ENCODE assay signal across 24 mouse cellular contexts in genomic region chr6:121325740-121326139, GRCm38 (mm10). TPM values are rescaled to one million over a fixed set of nuclear protein-coding genes. Genes with fewer than 3 reads are reported as not detected.
DNase-seq lines count a peak whose midpoint lies in the region; ATAC-seq lines count a peak whose summit lies in the region.
"Had no signal": no experiment of that assay in that cellular context is flagged by ENCODE, and none has a peak within 500 bp of the region (broad histone marks: within the 10 kb centered on the region; RNA-seq: fewer than 3 reads in every experiment).

No protein-coding gene starts in this region.

- no peaks in the 10 kb centered on the region for H3K36me3 ChIP-seq in heart, embryonic 11.5 days (ENCODE audit: control insufficient read depth, insufficient read depth, low read length)
- H3K36me3 ChIP-seq: heart, embryonic 15.5 days; hindbrain, embryonic 13.5 days; lung, embryonic 15.5 days; neural tube, embryonic 12.5 days had no signal

- intact Hi-C loops in heart, postnatal 10 days (cut with DNase I) = loop anchor here (2.0 kb wide), 1 partner anchor 53 kb away; no protein-coding TSS in a partner anchor

- H3K27ac ChIP-seq in heart, embryonic 11.5 days (ENCODE audit: low read depth, low read length) = no peak overlapping the region
- H3K27ac ChIP-seq: hindbrain, embryonic 13.5 days; lung, embryonic 15.5 days; neural tube, embryonic 12.5 days had no signal

- 76% methylated on average over 9 of the region's 9 CpGs for WGBS in heart, embryonic 11.5 days (ENCODE audit: insufficient replicate concordance)

- no peaks in the 10 kb centered on the region for H3K27me3 ChIP-seq in heart, embryonic 11.5 days (ENCODE audit: control insufficient read depth, insufficient read depth, low read length)
- H3K27me3 ChIP-seq: heart, embryonic 15.5 days; lung, embryonic 15.5 days; neural tube, embryonic 12.5 days had no signal

- no peak overlapping the region for H3K4me2 ChIP-seq in heart, embryonic 11.5 days
- H3K4me2 ChIP-seq: heart, embryonic 15.5 days; hindbrain, embryonic 13.5 days; liver, embryonic 11.5 days; lung, embryonic 15.5 days; midbrain, embryonic 11.5 days; neural tube, embryonic 12.5 days had no signal

- DNase-seq in heart, postnatal 10 days = peak; percentile 29 to 40
- peak; percentile 56 for DNase-seq in 416B (ENCODE audit: low read depth)
- peak; percentile 34 for DNase-seq in skeletal muscle tissue, adult 2 months (ENCODE audit: low read depth, low spot score)
- DNase-seq in ovary, adult 18-20 months (ENCODE audit: low spot score) = no peak
- DNase-seq in thymus, postnatal 36 days = no peak
- DNase-seq: adrenal gland, adult 2 months; adrenal gland, postnatal 36 days; cerebellum, adult 18-20 months; cerebellum, postnatal 10 days; gastrocnemius, postnatal 36 days; heart, postnatal 36 days; kidney, adult 2 months; right cerebral cortex, postnatal 4 days had no signal

- H3K4me1 ChIP-seq in heart, embryonic 11.5 days (ENCODE audit: control insufficient read depth, insufficient read depth, low read length) = peaks cover 8% of the 10 kb centered on the region; the same call in 1 of the 2 replicates

- no peak overlapping the region for H3K9ac ChIP-seq in heart, embryonic 11.5 days (ENCODE audit: low read depth, low read length)
- H3K9ac ChIP-seq: heart, embryonic 15.5 days; hindbrain, embryonic 13.5 days; lung, embryonic 15.5 days; neural tube, embryonic 12.5 days had no signal

- ATAC-seq in heart, embryonic 11.5 days (replicated peaks; ENCODE audit: insufficient number of reproducible peaks, low FRiP score, low TSS enrichment) = no peak
- peak; percentile 57 for ATAC-seq in common myeloid progenitor, adult 5-6 weeks (replicated peaks; ENCODE audit: low read depth, poor library complexity, severe bottlenecking)
- ATAC-seq: activated CD4-positive, CD25-positive, alpha-beta regulatory T cell, adult 4 months had no signal

- H3K4me3 ChIP-seq in heart, embryonic 11.5 days (ENCODE audit: low read depth, low read length) = no peak overlapping the region
- H3K4me3 ChIP-seq: heart, embryonic 15.5 days; hindbrain, embryonic 13.5 days; lung, embryonic 15.5 days; neural tube, embryonic 12.5 days had no signal

- no peaks in the 10 kb centered on the region for H3K9me3 ChIP-seq in heart, embryonic 11.5 days (replicated peaks; ENCODE audit: control insufficient read depth, low read length)
- H3K9me3 ChIP-seq: heart, embryonic 15.5 days; hindbrain, embryonic 13.5 days; lung, embryonic 15.5 days; neural tube, embryonic 12.5 days had no signal

RNA-seq across cellular contexts. Expression of gene Slc6a12, which starts 17.1 kb away (rescaled TPM):
- not detected for total RNA-seq in heart, postnatal 10 days (2021)
- 0.24 TPM in 1 of 2 replicates, not detected in the other for polyA plus RNA-seq in heart, embryonic 11.5 days (2014; fragmentation: Nextera tagmentation; extraction: Ambion mirVana)
- 0.10 TPM in 1 of 2 replicates, not detected in the other for total RNA-seq in common myeloid progenitor, adult 5-6 weeks (2017)
- total RNA-seq: heart, adult 8-10 months; heart, postnatal 36 days had no signal
- polyA plus RNA-seq: activated CD4-positive, CD25-positive, alpha-beta regulatory T cell, adult 4 months; heart, embryonic 15.5 days; lung, embryonic 15.5 days had no signal

RNA-seq across cellular contexts. Expression of gene Slc6a13, which starts 25.7 kb away (rescaled TPM):
- 1 to 10 TPM; 1.2 to 2.0 TPM for total RNA-seq in heart, postnatal 10 days (2021)
- polyA plus RNA-seq in heart, embryonic 11.5 days (2014; fragmentation: Nextera tagmentation; extraction: Ambion mirVana) = 8.4 and 10.6 TPM in 2 replicates
- 3.0 and 3.2 TPM in 2 replicates for total RNA-seq in common myeloid progenitor, adult 5-6 weeks (2017)
- polyA plus RNA-seq: C2C12 had no signal

Comparison
In these comparisons a context has a peak if more than half of its experiments do, and no peak if none do; other contexts are left out.
1. DNase-seq: peak in heart, postnatal 10 days (2 of 2), 416B (single experiment) and skeletal muscle tissue, adult 2 months (single experiment); none in ovary, adult 18-20 months (single experiment) and thymus, postnatal 36 days (0 of 2).